Mouse (Mus musculus) testis, adult 2 months (tissue): Measurements from ENCODE around the gene Tpk1.

Experiments
- CTCF ChIP-seq: fragments of 200-500 bp; IDR thresholded peaks from 2 replicates; pipeline ENCODE4 v1.5.1; 2012; ENCODE audit warnings: low read depth, mild to moderate bottlenecking, inconsistent platforms, low read length, moderate library complexity; ENCODE audit not compliant: control insufficient read depth, insufficient read depth, insufficient replicate concordance
- POLR2A ChIP-seq: fragments of 200-500 bp; IDR thresholded peaks from 2 replicates; pipeline ENCODE4 v1.6.1; 2012; ENCODE audit warnings: low read depth, mild to moderate bottlenecking, inconsistent platforms, low read length, moderate library complexity; ENCODE audit not compliant: control insufficient read depth

DNA sequence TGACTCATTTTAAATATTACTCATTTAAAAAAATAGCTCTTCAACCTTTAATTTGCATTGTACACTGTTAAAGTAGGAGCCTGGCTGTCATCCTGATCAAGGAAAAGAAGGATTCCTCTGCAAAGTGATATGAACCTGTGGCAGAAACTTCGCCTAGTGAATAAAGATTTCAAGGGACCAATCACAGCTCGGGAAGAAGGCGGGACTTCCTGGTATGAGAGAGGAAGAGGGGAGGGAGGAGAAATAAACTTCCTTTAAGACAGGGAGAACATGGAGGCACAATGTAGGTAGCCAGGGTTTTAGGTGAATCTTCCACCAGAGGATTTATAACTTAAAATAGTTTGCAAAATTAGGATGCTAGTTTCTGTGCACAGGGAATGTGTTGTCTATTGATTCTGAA, 223.9 kb downstream of the Tpk1 start:
- TF ChIP-seq CTCF (no peak), POLR2A (no peak)
